8 mouse cellular contexts compared by ENCODE assay signal in genomic region chr2:101472449-101473115, GRCm38 (mm10).
DNase-seq lines count a peak whose midpoint lies in the region; TF ChIP-seq lines count a peak whose summit lies in the region.

No protein-coding gene starts in this region.

- no peaks in the 10 kb centered on the region for H3K9me3 ChIP-seq in E14TG2a.4 (ENCODE audit: low read length)
- H3K9me3 ChIP-seq in forebrain, embryonic 10.5 days, result no peaks in the 10 kb centered on the region

- WGBS in forebrain, embryonic 10.5 days, result 33% methylated on average over 8 of the region's 8 CpGs
- 32% methylated on average over 8 of the region's 8 CpGs for WGBS in thymus, adult 2 months

- H3K27ac ChIP-seq in forebrain, embryonic 10.5 days, result no peak overlapping the region
- no peak overlapping the region for H3K27ac ChIP-seq in thymus, adult 2 months (ENCODE audit: control insufficient read depth, insufficient read depth, low read length)

- H3K27me3 ChIP-seq in E14TG2a.4 (ENCODE audit: insufficient read depth, low read length), result no peaks in the 10 kb centered on the region
- no peaks in the 10 kb centered on the region for H3K27me3 ChIP-seq in forebrain, embryonic 10.5 days (ENCODE audit: poor library complexity, severe bottlenecking)
- no peaks in the 10 kb centered on the region for H3K27me3 ChIP-seq in thymus, adult 2 months (ENCODE audit: control insufficient read depth, insufficient read depth, low read length)

- H3K4me1 ChIP-seq in E14TG2a.4 (replicated peaks; ENCODE audit: low read depth, low read length), result no peaks in the 10 kb centered on the region
- no peaks in the 10 kb centered on the region for H3K4me1 ChIP-seq in forebrain, embryonic 10.5 days
- no peaks in the 10 kb centered on the region for H3K4me1 ChIP-seq in thymus, adult 2 months (replicated peaks; ENCODE audit: control insufficient read depth, insufficient read depth, low read length)

- H3K4me3 ChIP-seq in E14TG2a.4 (replicated peaks; ENCODE audit: low read length), result no peak overlapping the region
- H3K4me3 ChIP-seq in forebrain, embryonic 10.5 days, result no peak overlapping the region
- H3K4me3 ChIP-seq in thymus, adult 2 months (ENCODE audit: control insufficient read depth, insufficient read depth, low read length), result no peak overlapping the region

- peak; percentile 96 for DNase-seq in brain, adult 2 months (ENCODE audit: low read depth, low spot score)
- DNase-seq in forebrain, embryonic 10.5 days (ENCODE audit: extremely low spot score, low spot score), result peak; percentile 72
- peak; percentile 27 for DNase-seq in heart, postnatal 25 days (ENCODE audit: low spot score)
- peak; percentile 92 to 93 for DNase-seq in kidney, postnatal 4 days
- peak; percentile 79 to 85 for DNase-seq in lung, adult 18-20 months
- peak; percentile 54 for DNase-seq in ovary, adult 18-20 months (ENCODE audit: low spot score)
- peak; percentile 90 for DNase-seq in thymus, adult 2 months

- TF ChIP-seq CTCF in E14TG2a.4 (conservative IDR thresholded peaks at IDR 0.05; ENCODE audit: low read length), result peak; percentile 81
- peak; percentile 74; the same call in 1 of the 2 replicates for TF ChIP-seq CTCF in thymus, adult 2 months (IDR thresholded peaks at IDR 0.05; ENCODE audit: borderline replicate concordance, control insufficient read depth, extremely low read depth, insufficient read depth, low read length, poor library complexity)

- no peak for TF ChIP-seq POLR2A in thymus, adult 2 months (IDR thresholded peaks at IDR 0.05; ENCODE audit: control insufficient read depth, extremely low read depth, insufficient read depth, low read length, poor library complexity)

- intact Hi-C loops in heart, postnatal 25 days (cut with DNase I), result loop anchor here (1.0 kb wide), 1 partner anchor 181 kb away; no protein-coding TSS in a partner anchor

- no peaks in the 10 kb centered on the region for H3K36me3 ChIP-seq in E14TG2a.4 (ENCODE audit: insufficient read depth, low read length)
- H3K36me3 ChIP-seq in forebrain, embryonic 10.5 days (replicated peaks), result no peaks in the 10 kb centered on the region
- no peaks in the 10 kb centered on the region for H3K36me3 ChIP-seq in thymus, adult 2 months (ENCODE audit: control insufficient read depth, insufficient read depth, low read length)

Comparison
In these comparisons a context has a peak if more than half of its experiments do, and no peak if none do; other contexts are left out.
1. DNase-seq: peak in every context shown above with its lines; median percentile 96 in brain, adult 2 months; 92 in kidney, postnatal 4 days; 90 in thymus, adult 2 months; 82 in lung, adult 18-20 months; 72 in forebrain, embryonic 10.5 days; 54 in ovary, adult 18-20 months; 27 in heart, postnatal 25 days.